Mouse (Mus musculus) NIH3T3 (cell line): ENCODE results near the gene Ece1.
A peak's percentile ranks its signal among the peaks of the same experiment; 100 is the strongest.

ENCODE experiments used
- DNase-seq: peaks from one replicate; pipeline ENCODE4 v3.0.0-alpha.2; 2012; ENCODE audit warnings: low read depth

Ece1 gene

GRCm38 (mm10) chr4:137855741-137856341 is 6.2 kb upstream of the Ece1 start:
- no peak for DNase-seq

GRCm38 (mm10) chr4:137857116-137857515 is 4.9 kb upstream of the Ece1 start:
- peak; percentile 70 for DNase-seq

GRCm38 (mm10) chr4:137858371-137858770 is 3.7 kb upstream of the Ece1 start:
- no peak for DNase-seq

GRCm38 (mm10) chr4:137861461-137862011 is 501 bp upstream of the Ece1 start:
- peak; percentile 61 for DNase-seq

GRCm38 (mm10) chr4:137862516-137863240 is 641 bp downstream of the Ece1 start:
- peak; percentile 40 for DNase-seq

- DNase-seq: no peak
These were observed 2.0 kb downstream of the Ece1 start for GRCm38 (mm10) chr4:137864031-137864430.

- no peak for DNase-seq
These were observed 2.7 kb downstream of the Ece1 start for GRCm38 (mm10) chr4:137864769-137865168.

GRCm38 (mm10) chr4:137865221-137865641 is 3.2 kb downstream of the Ece1 start:
- DNase-seq: no peak

GRCm38 (mm10) chr4:137866206-137866863 is 4.3 kb downstream of the Ece1 start:
- DNase-seq: no peak

GRCm38 (mm10) chr4:137867225-137867624 is 5.2 kb downstream of the Ece1 start:
- DNase-seq: no peak

GRCm38 (mm10) chr4:137867675-137868257 is 5.7 kb downstream of the Ece1 start:
- no peak for DNase-seq

GRCm38 (mm10) chr4:137869667-137870274 is 7.7 kb downstream of the Ece1 start:
- DNase-seq: no peak

GRCm38 (mm10) chr4:137870979-137871378 is 8.9 kb downstream of the Ece1 start:
- no peak for DNase-seq

- no peak for DNase-seq
These were observed 9.4 kb downstream of the Ece1 start for GRCm38 (mm10) chr4:137871431-137871830.

GRCm38 (mm10) chr4:137874337-137874736 is 12.3 kb downstream of the Ece1 start:
- no peak for DNase-seq

- DNase-seq: no peak
These were observed 12.8 kb downstream of the Ece1 start for GRCm38 (mm10) chr4:137874826-137875225.

- no peak for DNase-seq
These were observed 13.5 kb downstream of the Ece1 start for GRCm38 (mm10) chr4:137875466-137876092.

GRCm38 (mm10) chr4:137876834-137877233 is 14.8 kb downstream of the Ece1 start:
- DNase-seq: no peak

GRCm38 (mm10) chr4:137877432-137877881 is 15.4 kb downstream of the Ece1 start:
- no peak for DNase-seq

GRCm38 (mm10) chr4:137879383-137880156 is 17.5 kb downstream of the Ece1 start:
- DNase-seq: no peak

- no peak for DNase-seq
These were observed 19.4 kb downstream of the Ece1 start for GRCm38 (mm10) chr4:137881445-137881844.
